Mouse (Mus musculus): Measurements from ENCODE around the gene Tada2a.

The Tada2a gene

GRCm38 (mm10) chr11:84113623-84114022, 15.8 kb downstream of the Tada2a start:
- DNase-seq (ENCODE audit: low spot score) = no peak

GRCm38 (mm10) chr11:84107137-84107536, 22.3 kb downstream of the Tada2a start:
- DNase-seq (ENCODE audit: low spot score) = no peak

- DNase-seq (ENCODE audit: low spot score) = no peak
These were observed 25.4 kb downstream of the Tada2a start for GRCm38 (mm10) chr11:84104036-84104435.

- DNase-seq (ENCODE audit: low spot score) = no peak
These were observed 28.2 kb downstream of the Tada2a start for GRCm38 (mm10) chr11:84101182-84101581.

- DNase-seq (ENCODE audit: low spot score) = no peak
These were observed 32.0 kb downstream of the Tada2a start for GRCm38 (mm10) chr11:84097251-84097998.

GRCm38 (mm10) chr11:84095084-84095483, 34.3 kb downstream of the Tada2a start:
- no peak for DNase-seq (ENCODE audit: low spot score)

GRCm38 (mm10) chr11:84090572-84090971, 38.8 kb downstream of the Tada2a start:
- no peak for DNase-seq (ENCODE audit: low spot score)

- no peak for DNase-seq (ENCODE audit: low spot score)
These were observed 47.5 kb downstream of the Tada2a start for GRCm38 (mm10) chr11:84081901-84082300.

- no peak for DNase-seq (ENCODE audit: low spot score)
These were observed 49.1 kb downstream of the Tada2a start for GRCm38 (mm10) chr11:84080327-84080726.

- no peak for DNase-seq (ENCODE audit: low spot score)
These were observed 49.5 kb downstream of the Tada2a start for GRCm38 (mm10) chr11:84079887-84080286.

GRCm38 (mm10) chr11:84079361-84079760, 50.0 kb downstream of the Tada2a start:
- no peak for DNase-seq (ENCODE audit: low spot score)

GRCm38 (mm10) chr11:84078601-84079000, 50.8 kb downstream of the Tada2a start:
- no peak for DNase-seq (ENCODE audit: low spot score)

GRCm38 (mm10) chr11:84077008-84077407, 52.4 kb downstream of the Tada2a start:
- no peak for DNase-seq (ENCODE audit: low spot score)

GRCm38 (mm10) chr11:84073816-84074764, 55.3 kb downstream of the Tada2a start:
- DNase-seq (ENCODE audit: low spot score) = no peak

GRCm38 (mm10) chr11:84072904-84073651, 56.3 kb downstream of the Tada2a start:
- no peak for DNase-seq (ENCODE audit: low spot score)

- no peak for DNase-seq (ENCODE audit: low spot score)
These were observed 60.4 kb downstream of the Tada2a start, which contains the start of gene Dusp14 for GRCm38 (mm10) chr11:84069034-84069370. Gene Dusp14, minus strand, starts transcription at chr11:84069261.

- DNase-seq (ENCODE audit: low spot score) = peak; percentile 63
These were observed 61.0 kb downstream of the Tada2a start for GRCm38 (mm10) chr11:84068191-84069033.

- no peak for DNase-seq (ENCODE audit: low spot score)
These were observed 61.6 kb downstream of the Tada2a start for GRCm38 (mm10) chr11:84067720-84068190.

- no peak for DNase-seq (ENCODE audit: low spot score)
These were observed 62.3 kb downstream of the Tada2a start for GRCm38 (mm10) chr11:84066927-84067645.

GRCm38 (mm10) chr11:84066071-84066481, 63.3 kb downstream of the Tada2a start:
- DNase-seq (ENCODE audit: low spot score) = no peak
